Mouse (Mus musculus) kidney, adult 18-20 months (tissue): ENCODE measurements around the gene Ppp1cc.

Experiments used
- DNase-seq: peaks from one replicate; pipeline ENCODE4 v3.0.0; 2021

The Ppp1cc gene

DNA sequence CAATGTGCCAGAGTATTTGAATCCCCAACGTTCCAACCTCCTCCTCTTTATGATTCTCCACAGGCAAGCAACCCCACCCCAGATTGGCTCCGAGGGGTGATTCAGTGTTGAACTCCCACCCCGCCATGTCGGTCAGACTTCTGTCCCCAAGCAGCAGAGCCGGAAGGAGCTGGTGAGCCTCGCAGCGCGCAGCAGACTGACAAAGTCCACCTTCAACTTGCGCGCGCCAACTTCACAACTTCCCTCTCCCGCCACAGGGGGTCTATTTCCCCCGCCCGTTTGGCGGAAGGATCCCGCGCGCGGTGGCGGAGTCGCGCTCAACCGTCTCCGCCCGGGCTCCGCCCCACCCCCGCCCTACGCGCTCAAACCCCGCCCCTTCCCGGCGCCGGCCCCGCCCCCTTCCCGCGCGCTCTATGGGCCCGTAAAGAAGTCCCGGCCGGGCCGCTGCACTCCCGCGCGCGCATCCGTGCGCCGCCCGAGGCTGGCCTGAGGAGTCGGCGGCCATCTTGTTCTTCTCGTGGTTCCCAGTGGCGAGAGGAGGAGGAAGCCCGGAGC, at the start of gene Ppp1cc:
Gene Ppp1cc (plus strand): TSS at position 452 of the 555 bp plus-strand sequence.
- DNase-seq: peak; percentile 90

- no peak for DNase-seq
These were observed 48.6 kb upstream of the Ppp1cc start for GRCm38 (mm10) chr5:122109325-122110060.

DNA sequence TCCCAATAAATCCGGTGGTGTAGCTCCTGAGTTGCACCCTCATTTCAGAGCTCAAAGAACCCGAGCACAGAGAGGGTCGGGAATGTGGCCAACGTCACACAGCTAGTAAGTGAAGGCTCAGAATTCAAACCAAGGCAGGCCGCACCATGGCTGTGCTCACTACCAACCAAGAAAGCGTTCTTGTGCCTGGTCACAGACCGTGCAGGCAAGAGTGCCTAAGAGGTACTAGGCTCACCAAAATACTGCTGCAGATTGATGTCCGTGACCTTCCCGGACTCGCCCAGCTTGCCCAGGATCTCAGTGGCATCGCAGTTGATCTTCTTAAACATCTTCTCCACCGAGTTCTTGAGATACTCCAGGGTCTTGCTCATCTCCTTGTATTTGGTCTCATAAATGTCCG, 47.5 kb upstream of the Ppp1cc start:
- DNase-seq: no peak

DNA sequence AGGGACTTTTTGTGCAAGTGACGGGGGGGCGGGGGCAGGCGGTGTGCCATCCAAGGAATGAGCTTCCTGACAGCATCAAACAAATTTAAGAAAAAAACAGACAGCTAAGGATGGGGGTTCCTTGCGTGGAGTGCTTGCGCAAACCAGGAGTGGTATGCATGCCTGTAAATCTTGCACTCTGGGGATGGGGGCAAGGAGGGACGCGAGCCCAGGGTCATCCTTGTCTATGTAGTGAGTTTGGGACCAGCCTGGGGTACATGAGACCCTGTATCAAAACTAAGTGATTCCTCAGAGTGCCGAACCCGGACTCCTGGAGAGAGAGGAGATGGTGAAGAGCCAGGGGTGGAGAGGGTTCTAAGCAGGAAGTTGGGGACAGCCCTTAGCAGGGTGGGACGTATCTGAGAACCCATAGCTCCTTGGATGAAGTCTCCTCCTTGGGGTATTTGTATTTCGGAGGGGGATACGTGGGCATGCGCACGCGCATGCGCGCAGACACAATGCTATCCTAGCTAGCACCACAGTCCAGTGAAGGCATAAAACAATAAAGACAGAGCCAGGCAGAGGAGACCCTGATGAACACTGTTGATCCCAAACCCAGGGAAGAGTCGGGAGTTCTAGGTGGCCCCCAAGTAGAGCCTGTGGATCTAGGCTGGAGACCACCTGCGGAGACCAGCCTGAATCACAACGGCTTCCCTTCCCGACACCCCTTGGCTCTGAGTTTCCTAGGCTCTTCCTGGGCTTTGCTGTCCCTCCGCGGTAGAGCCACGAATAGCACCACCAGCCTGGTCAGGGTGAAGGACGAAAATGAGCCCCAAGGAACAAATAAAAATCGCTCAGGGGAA, 46.8 kb upstream of the Ppp1cc start:
- no peak for DNase-seq

DNA sequence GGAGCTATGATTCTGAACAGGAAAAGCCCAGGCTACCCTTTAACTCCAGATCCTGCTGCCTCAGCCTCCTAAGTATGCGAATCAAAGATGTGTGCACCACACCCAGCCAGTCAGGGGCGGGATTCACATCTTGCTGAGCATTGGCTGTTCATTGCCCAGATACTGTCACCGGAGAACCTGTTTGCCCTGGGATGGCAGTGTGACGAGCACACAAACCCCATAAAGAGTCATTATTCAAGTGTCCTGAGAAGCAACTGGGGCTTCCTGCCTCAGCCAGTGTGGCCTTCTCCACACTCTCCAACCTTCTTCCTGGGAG, 46.2 kb upstream of the Ppp1cc start:
- DNase-seq: no peak

- no peak for DNase-seq
These were observed 44.6 kb upstream of the Ppp1cc start for GRCm38 (mm10) chr5:122113450-122113849.

DNA sequence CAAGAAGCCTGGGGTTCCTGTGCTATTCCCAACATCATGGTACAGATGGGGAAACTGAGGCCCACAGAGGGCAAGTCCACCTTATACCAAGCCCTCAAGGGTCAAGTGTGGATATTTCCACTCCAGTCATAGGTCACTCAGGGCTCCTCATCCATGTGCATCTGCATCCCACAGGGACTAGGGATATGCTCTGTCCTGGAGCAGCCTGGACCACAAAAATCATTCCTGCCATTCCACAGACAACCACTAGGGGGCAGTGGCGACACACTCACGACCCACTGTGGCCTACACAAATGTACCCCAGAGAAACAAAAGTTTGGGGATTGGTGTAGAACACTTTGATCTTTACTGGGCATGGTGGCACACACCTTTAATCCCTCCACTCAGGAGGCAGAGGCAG, 43.9 kb upstream of the Ppp1cc start:
- peak; percentile 64 for DNase-seq

GRCm38 (mm10) chr5:122115266-122115763, 42.8 kb upstream of the Ppp1cc start:
- DNase-seq: no peak

GRCm38 (mm10) chr5:122116243-122116642, 41.8 kb upstream of the Ppp1cc start:
- DNase-seq: no peak

DNA sequence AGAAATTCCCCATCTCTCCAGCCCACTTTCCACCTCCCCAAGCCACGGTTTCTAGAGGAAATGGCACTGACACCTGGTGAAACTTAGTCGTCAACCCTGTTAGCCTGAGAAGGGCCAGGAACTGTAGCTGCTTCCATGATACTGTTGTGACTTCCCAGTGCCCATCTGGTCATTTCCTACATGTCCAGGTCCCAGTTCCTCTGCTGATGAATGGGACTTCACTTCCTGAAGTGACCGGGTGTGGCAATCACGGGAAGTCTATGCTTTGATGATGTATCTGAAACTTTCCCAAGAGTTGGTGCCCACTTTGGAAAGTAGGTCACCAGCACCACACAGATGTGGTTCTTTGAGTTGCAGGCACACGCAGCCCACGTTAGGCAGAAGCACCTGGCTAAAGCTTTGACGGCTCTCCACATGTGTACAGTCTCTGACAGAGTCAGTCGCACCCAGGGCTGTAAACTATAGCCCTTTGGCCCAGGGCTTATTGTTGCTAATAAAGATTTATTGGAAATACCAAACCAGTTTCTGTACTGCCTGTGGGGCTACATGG, 32.8 kb upstream of the Ppp1cc start:
- no peak for DNase-seq

DNA sequence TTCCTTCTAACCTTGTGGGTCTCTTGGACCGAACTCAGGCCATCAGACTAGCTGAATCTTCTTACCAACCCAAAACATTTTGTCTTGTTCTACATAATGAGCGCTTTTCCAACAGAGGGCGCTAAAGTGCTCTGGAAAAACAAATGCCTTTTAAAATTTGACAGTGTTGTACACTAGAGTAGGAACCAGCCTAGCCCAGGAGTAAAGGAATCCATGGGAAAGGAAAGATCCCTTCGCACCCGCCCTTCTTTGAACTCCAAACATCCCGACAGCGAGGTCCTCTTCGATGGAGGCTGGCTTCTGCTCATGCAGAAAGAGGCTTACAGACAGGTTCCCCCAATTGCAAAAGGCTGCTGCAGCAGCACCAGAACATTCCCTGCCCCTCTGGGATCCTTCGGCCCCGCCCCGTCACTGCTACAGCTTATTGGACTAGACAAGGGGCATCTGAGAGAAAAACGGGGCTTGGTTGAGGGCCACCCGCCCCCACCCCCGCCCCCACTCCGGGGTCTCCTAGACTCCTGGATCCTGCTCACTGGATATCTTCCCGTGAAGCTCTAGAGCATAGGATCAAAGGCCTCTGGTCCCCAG, 28.9 kb upstream of the Ppp1cc start:
- peak; percentile 70 for DNase-seq

GRCm38 (mm10) chr5:122130341-122130998, 27.6 kb upstream of the Ppp1cc start:
- no peak for DNase-seq

DNA sequence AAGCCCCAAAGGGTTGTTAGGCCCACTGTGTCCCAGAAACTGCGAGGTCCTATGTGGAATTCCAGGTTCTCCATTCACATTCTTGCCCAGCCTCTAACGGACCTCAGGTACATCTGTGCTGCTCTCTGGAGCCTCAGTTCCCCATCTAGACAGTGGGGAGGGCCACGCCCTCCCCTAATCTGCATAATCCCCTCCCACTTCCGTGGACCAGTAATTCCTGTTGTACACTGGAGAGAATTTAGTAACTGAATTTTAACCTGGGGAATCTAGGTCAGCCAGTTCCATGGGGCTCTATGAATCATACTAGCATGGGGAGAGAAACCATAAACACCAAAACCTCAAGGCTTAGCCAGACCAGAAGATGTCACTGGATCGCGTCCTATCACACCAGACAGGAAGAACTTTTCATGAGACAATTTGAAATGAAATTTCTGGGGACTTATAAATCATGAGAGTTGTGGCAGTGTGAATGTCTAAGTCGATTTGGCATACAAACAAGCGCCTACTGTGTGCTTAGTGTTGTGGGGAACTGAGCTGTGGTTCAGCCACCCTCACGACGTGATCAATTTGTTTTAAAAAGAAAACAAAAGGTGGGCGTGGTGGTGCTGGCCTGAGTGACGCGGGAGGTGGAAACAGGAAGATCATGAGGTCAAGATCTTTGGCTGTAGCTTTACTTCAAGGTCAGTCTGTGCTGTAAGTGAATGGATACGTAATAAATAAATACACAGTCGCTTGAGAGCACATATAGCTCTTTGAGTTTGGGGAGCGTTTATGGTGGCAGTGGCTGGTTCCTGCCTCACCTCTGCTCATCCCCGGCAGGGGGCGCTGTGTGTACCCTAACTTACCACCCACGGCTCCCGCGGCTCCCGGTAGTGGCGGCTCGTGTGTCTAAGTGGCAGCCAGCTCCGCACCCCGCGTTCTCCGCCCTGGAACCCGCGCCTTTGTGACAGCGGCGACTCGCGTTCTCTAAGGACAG, 26.7 kb upstream of the Ppp1cc start:
- peak; percentile 90 for DNase-seq

- DNase-seq: no peak
These were observed 25.7 kb upstream of the Ppp1cc start for GRCm38 (mm10) chr5:122132167-122133049.

DNA sequence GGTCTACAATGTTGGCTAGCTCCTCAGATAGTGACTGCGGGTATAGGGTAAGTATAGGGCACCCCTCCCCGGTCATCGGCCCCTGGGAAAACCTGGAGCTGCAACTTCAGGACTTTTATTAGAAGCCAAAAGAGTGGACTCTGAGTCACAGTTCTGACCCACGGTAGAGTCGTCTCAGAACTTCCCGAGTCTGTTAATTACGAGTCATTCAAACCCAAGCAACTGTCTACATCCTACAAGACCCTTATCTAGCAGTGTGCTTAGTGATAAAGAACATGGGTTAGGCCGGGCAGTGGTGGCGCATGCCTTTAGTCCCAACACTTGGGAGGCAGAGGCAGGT, 25.1 kb upstream of the Ppp1cc start:
- no peak for DNase-seq

GRCm38 (mm10) chr5:122134395-122135289, 23.4 kb upstream of the Ppp1cc start:
- DNase-seq: no peak

GRCm38 (mm10) chr5:122135290-122135882, 22.7 kb upstream of the Ppp1cc start:
- no peak for DNase-seq

GRCm38 (mm10) chr5:122136508-122137408, 21.3 kb upstream of the Ppp1cc start:
- no peak for DNase-seq
